Comparison of ENCODE assay signal across 15 mouse cellular contexts in the genomic region with DNA sequence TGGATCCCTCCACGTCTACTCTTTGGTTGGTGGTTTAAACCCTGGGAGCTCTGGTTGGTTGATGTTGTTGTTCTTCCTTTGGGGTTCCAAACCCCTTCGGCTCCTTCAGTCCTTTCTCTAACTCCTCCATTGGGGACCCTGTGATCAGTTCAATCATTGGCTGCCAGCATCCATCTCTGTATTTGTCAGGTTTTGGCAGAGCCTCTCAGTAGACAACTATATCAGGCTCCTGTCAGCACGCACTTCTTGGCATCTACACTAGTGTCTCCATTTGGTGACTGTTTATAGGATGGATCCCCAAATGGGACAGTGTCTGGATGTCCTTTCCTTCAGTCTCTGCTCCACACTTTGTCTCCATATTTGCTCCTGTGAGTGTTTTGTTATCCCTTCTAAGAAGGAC.
"Had no signal": no experiment of that assay in that cellular context is flagged by ENCODE, and none has a peak within 500 bp of the region (broad histone marks: within the 10 kb centered on the region; RNA-seq: fewer than 3 reads in every experiment).

No protein-coding gene starts in this region.

- DNase-seq: cerebellum, adult 2 months; cerebellum, adult 9-10 months; cerebellum, adult 9-11 months; cerebellum, postnatal 25 days; cerebellum, postnatal 36 days; embryo, embryonic 11 days; forebrain, postnatal 0 days; gastrocnemius, adult 2 months; gastrocnemius, postnatal 10 days; gastrocnemius, postnatal 14 days; gastrocnemius, postnatal 25 days; gastrocnemius, postnatal 36 days; heart, adult 11 months; heart, adult 18-20 months; heart, adult 2 months had no signal
